Mouse (Mus musculus) kidney, embryonic 15.5 days (tissue): ENCODE measurements around the gene Fgfr2. TPM values are rescaled to one million over a fixed set of nuclear protein-coding genes. Genes with fewer than 3 reads are reported as not detected.
A peak's percentile ranks its signal among the peaks of the same experiment; 100 is the strongest.

Source experiments
- ATAC-seq: fragments of 200-750 bp; cut with Nextera tagmentation; replicated peaks from 2 replicates; pipeline ENCODE4 v1.8.0; 2017; ENCODE audit warnings: moderate TSS enrichment; ENCODE audit not compliant: low FRiP score
- H3K27ac ChIP-seq: fragments of 300-500 bp; sonication (generic); 2 replicates; pipeline ENCODE4 v1.5.1; 2015; ENCODE audit warnings: mild to moderate bottlenecking, inconsistent platforms
- H3K27me3 ChIP-seq: fragments of 300-500 bp; sonication (generic); 2 replicates; pipeline ENCODE4 v1.6.1; 2015; ENCODE audit warnings: inconsistent platforms
- H3K36me3 ChIP-seq: fragments of 300-500 bp; sonication (generic); 2 replicates; pipeline ENCODE4 v1.6.1; 2015; ENCODE audit warnings: inconsistent platforms
- H3K4me1 ChIP-seq: fragments of 300-500 bp; sonication (generic); 2 replicates; pipeline ENCODE4 v1.6.1; 2015; ENCODE audit warnings: inconsistent platforms
- H3K4me2 ChIP-seq: fragments of 300-500 bp; sonication (generic); 2 replicates; pipeline ENCODE4 v1.6.1; 2015; ENCODE audit warnings: moderate library complexity, mild to moderate bottlenecking, inconsistent platforms
- H3K4me3 ChIP-seq: fragments of 300-500 bp; sonication (generic); replicated peaks from 2 replicates; pipeline ENCODE4 v1.5.1; 2015; ENCODE audit warnings: mild to moderate bottlenecking, inconsistent platforms
- H3K9ac ChIP-seq: fragments of 300-500 bp; sonication (generic); 2 replicates; pipeline ENCODE4 v1.6.1; 2015; ENCODE audit warnings: mild to moderate bottlenecking, inconsistent platforms
- H3K9me3 ChIP-seq: fragments of 300-500 bp; sonication (generic); replicated peaks from 2 replicates; pipeline ENCODE4 v1.6.1; 2016; ENCODE audit warnings: inconsistent platforms
- WGBS: fragments of 180-500 bp; shearing (Covaris S2); methylation state at CpG from one replicate; pipeline ENCODE4 v1.1.7; 2015; ENCODE audit warnings: mixed read lengths; 5-methylcytosine and 5-hydroxymethylcytosine counted together
- polyA plus RNA-seq: library from polyadenylated mRNA; unstranded; fragments of >200 nt; fragmentation: Nextera tagmentation; extraction: Ambion mirVana; gene quantifications from 2 replicates; pipeline ENCODE4 v1.2.1, GENCODE M21; 2015

Fgfr2 gene
- polyA plus RNA-seq, 1 experiment from 2014 or later = 104 TPM

DNA sequence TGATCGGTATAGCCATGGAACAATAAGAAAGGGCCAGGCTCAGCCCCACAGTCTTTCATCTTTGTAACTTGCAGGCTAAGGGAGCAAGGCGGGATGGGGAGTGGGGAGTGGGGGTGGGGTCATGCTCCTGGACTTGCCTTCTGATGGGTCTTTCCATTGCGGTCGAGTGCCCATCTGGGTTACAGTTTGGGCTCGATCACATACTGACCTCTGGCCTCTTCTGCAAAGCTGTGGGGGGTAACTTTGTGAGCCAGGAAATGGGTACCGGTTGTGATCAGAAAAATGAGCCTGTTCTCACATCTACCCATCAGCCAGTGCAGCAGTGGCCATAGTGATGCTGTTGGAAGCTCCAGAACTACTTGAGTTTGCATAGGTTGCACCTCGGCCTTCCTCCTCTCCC is 2164.6 kb downstream of the Fgfr2 start:
- no peak overlapping the region for H3K9ac ChIP-seq
- H3K36me3 ChIP-seq = no peaks in the 10 kb centered on the region
- no peaks in the 10 kb centered on the region; the same call in 1 of the 2 replicates for H3K27me3 ChIP-seq
- no peak overlapping the region for H3K27ac ChIP-seq
- ATAC-seq = no peak
- WGBS = 70% methylated on average over 7 of the region's 7 CpGs
- H3K4me2 ChIP-seq = no peak overlapping the region
- H3K4me1 ChIP-seq = no peaks in the 10 kb centered on the region
- H3K9me3 ChIP-seq = no peaks in the 10 kb centered on the region
- no peak overlapping the region for H3K4me3 ChIP-seq

DNA sequence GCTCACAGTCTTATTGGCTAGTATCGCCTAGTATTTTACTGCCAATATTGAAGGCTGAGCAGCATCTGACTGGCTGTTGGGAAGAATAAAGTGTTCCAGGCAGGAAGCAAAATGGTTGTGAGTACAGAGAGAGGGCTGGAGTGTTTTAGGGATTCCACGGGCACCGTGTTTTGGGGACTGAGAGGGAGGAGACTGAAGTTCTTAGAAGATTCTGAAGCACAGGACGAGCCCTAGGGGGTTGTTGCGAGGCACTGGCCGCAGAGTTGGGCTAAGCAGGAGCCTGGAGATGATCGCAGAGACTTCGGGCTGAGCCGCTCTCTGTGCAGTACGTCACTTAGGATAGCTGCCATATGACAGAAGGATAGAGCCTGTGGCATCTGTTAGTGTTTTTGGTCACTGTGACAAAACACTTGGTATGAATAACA is 2169.0 kb downstream of the Fgfr2 start:
- Histone ChIP-seq H3K9me3 (no peaks in the 10 kb centered on the region), H3K27ac (no peak overlapping the region), H3K4me3 (no peak overlapping the region), H3K9ac (no peak overlapping the region), H3K4me2 (no peak overlapping the region), H3K4me1 (peaks cover 3% of the 10 kb centered on the region), H3K27me3 (no peaks in the 10 kb centered on the region), H3K36me3 (no peaks in the 10 kb centered on the region)
- no peak for ATAC-seq
- 89% methylated on average over 10 of the region's 10 CpGs for WGBS

DNA sequence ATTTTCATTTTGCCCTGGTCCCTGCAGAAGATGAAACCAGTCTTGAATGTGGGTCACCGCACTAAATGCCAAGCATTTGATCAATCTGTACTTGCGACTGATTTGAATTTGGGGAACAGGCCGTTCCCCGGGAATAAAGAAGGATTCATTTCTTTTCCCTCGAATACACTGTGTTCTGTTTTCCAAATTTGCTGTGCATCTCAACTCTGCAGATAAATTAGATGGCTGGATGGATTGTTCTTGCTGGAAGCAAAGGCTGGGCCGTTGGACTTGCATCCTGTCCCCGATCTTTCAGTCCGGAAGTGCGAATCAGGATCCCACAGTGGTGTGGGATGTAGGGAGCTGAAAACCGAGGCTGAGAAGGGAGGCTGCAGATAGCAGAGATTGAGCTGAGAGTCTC is 2169.8 kb downstream of the Fgfr2 start:
- Histone ChIP-seq H3K36me3 (no peaks in the 10 kb centered on the region), H3K4me3 (no peak overlapping the region), H3K27ac (no peak overlapping the region), H3K9ac (no peak overlapping the region), H3K27me3 (no peaks in the 10 kb centered on the region), H3K4me1 (peaks cover 7% of the 10 kb centered on the region), H3K4me2 (no peak overlapping the region), H3K9me3 (no peaks in the 10 kb centered on the region)
- ATAC-seq = no peak
- 93% methylated on average over 10 of the region's 10 CpGs for WGBS

DNA sequence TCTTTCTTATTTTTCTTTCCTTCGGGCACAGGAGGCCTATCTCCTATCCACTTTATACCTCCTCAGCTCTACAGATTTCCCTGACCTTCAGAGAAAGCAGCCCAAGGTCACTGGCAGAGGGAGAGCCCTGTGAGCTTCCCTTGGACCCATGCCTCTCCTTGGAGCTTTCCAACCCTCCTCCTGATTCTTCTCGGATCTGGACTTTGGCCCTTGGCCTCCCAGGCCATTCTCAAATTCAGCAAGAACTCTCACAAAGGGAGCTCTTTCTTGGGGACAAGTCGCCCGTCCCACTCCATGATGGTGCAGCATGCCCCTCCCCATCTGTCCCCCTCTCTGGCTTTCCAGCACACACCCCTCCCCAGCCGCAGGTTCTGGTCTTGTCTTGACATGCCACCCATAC is 2172.1 kb downstream of the Fgfr2 start:
- WGBS = 89% methylated on average over 5 of the region's 5 CpGs
- H3K27me3 ChIP-seq = no peaks in the 10 kb centered on the region
- no peak for ATAC-seq
- H3K4me2 ChIP-seq = no peak overlapping the region
- H3K9ac ChIP-seq = no peak overlapping the region
- H3K4me3 ChIP-seq = no peak overlapping the region
- H3K4me1 ChIP-seq = peaks cover 7% of the 10 kb centered on the region
- H3K27ac ChIP-seq = no peak overlapping the region
- no peaks in the 10 kb centered on the region for H3K9me3 ChIP-seq
- H3K36me3 ChIP-seq = no peaks in the 10 kb centered on the region

DNA sequence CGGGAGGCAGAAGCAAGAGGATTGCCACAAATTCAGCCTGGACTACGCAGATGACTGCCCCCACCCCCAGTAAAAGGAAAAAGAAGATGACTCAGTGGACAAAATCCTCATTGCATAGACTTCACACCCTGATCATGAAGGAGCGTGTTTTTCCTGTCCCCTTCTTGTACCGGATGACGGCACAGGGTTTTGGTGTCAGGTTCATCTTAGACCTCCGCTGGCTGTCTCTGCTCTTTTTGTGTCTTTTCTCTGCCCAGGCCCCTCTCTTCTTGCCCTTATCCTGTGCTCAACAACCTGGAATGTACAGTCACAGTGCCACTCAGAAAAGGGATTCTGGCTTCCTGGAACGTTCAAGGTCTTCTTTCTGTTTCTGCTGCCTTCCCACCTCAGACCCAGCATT is 2172.7 kb downstream of the Fgfr2 start:
- H3K9me3 ChIP-seq = no peaks in the 10 kb centered on the region
- WGBS = 79% methylated on average over 7 of the region's 7 CpGs
- no peak for ATAC-seq
- no peaks in the 10 kb centered on the region for H3K36me3 ChIP-seq
- H3K4me2 ChIP-seq = no peak overlapping the region
- peaks cover 7% of the 10 kb centered on the region for H3K4me1 ChIP-seq
- no peak overlapping the region for H3K4me3 ChIP-seq
- H3K9ac ChIP-seq = no peak overlapping the region
- no peak overlapping the region for H3K27ac ChIP-seq
- H3K27me3 ChIP-seq = no peaks in the 10 kb centered on the region

DNA sequence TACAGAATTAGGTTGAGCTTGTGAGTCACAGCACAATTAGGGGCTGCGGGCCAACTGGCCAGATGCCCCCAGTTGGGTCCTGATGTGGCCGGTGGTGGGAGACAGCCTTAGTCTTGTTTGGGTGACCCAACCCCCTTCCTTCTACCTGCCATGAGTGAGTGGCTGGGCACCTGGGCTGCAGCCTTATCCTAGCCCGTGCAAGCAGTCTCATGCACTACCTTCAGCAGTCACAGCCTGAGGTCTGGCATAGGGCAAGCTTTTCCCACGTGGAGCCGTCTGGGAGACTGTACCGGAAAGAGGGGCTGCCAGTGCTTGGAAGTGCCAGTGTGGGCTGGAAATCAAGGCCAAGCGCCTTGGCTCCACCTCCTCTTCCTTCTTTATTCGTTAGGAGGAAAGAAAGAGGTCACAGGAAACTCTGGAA is 2173.8 kb downstream of the Fgfr2 start:
- H3K27ac ChIP-seq = no peak overlapping the region
- H3K4me2 ChIP-seq = no peak overlapping the region
- H3K36me3 ChIP-seq = no peaks in the 10 kb centered on the region
- H3K4me3 ChIP-seq = no peak overlapping the region
- peaks cover 7% of the 10 kb centered on the region for H3K4me1 ChIP-seq
- no peak; the same call in 1 of the 2 replicates for ATAC-seq
- no peaks in the 10 kb centered on the region for H3K9me3 ChIP-seq
- H3K27me3 ChIP-seq = no peaks in the 10 kb centered on the region
- WGBS = 43% methylated on average over 7 of the region's 8 CpGs
- H3K9ac ChIP-seq = no peak overlapping the region

DNA sequence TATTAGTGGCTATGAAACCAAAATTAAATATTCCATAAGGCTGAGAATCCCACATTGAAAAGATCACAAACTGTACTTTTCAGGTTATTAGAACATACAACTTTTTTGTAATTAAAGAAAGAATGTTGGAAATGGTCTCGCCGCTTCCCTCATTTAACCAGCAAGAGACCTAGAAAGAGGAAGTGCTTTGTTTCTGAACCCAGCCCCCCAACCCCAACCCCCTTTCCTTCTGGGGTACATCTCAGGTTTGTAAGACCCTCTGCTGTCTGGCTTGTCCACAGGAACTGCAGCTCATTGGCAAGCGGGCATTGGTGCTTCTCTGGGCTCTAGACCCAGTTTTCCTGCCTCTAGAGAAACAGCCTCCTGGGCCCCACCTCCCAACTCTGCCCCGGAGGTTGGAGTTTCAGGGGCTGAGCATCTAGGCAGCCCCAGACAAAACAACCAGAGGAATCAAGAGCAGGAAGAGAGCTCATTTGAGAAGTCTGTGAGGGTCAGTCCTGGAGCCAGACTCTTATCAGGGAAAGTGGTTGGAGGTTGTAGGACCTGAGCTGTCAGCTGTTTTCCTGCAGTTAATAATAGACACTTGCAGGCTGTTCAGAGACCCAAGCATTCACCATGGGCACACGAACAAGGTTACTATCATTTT is 2174.5 kb downstream of the Fgfr2 start:
- Histone ChIP-seq H3K27ac (peak overlapping the region; percentile 11; the same call in 1 of the 2 replicates), H3K9me3 (no peaks in the 10 kb centered on the region), H3K27me3 (no peaks in the 10 kb centered on the region), H3K4me2 (no peak overlapping the region), H3K9ac (no peak overlapping the region), H3K36me3 (no peaks in the 10 kb centered on the region), H3K4me3 (no peak overlapping the region), H3K4me1 (peaks cover 7% of the 10 kb centered on the region)
- 53% methylated on average over 5 of the region's 5 CpGs for WGBS
- no peak; the same call in 1 of the 2 replicates for ATAC-seq

DNA sequence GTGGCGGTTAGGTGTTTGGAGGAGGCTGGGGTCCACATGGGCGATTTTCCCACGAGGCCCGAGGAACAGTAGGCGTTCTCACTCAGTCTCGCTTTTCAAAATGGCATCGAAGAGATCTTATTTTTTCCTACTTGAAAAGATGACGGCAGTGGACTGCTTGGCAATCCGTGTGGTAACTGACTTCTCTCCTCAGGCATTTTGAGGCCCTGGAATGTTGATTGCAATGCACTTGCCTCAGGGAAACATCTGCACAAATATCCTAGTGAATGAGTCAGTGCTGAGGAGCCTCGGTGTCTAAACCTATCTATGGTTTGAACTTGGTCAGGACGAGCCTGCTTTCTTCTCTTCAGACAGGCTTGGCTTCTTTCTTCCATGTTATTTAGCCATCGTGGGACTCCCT is 2176.8 kb downstream of the Fgfr2 start:
- H3K4me3 ChIP-seq = no peak overlapping the region
- 84% methylated on average over 12 of the region's 12 CpGs for WGBS
- no peak overlapping the region for H3K4me2 ChIP-seq
- no peaks in the 10 kb centered on the region for H3K36me3 ChIP-seq
- ATAC-seq = no peak
- no peaks in the 10 kb centered on the region for H3K9me3 ChIP-seq
- no peaks in the 10 kb centered on the region for H3K27me3 ChIP-seq
- no peak overlapping the region for H3K27ac ChIP-seq
- H3K9ac ChIP-seq = no peak overlapping the region
- peaks cover 7% of the 10 kb centered on the region for H3K4me1 ChIP-seq

DNA sequence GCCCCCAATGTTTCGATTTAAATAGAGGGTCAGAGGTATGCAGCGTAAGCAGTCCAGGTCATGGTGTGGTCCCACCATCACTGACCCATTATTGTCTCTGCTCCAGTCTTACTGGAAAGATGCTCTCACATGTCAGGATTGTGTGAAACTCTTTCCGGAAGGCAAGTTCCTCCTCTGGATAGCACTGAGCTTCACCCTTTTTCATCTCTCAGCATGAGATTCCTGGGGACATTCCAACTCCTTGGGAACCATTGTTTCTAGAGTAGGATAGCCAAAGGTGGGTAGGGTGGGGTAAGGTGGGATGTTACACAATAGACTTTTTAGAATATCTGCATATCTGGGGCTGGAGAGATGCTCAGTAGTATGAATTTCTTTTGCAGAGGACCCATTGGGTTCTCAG is 2177.4 kb downstream of the Fgfr2 start:
- no peaks in the 10 kb centered on the region for H3K36me3 ChIP-seq
- no peak overlapping the region for H3K9ac ChIP-seq
- H3K4me1 ChIP-seq = peaks cover 7% of the 10 kb centered on the region
- 95% methylated on average over 3 of the region's 3 CpGs for WGBS
- no peaks in the 10 kb centered on the region for H3K9me3 ChIP-seq
- no peak overlapping the region for H3K4me3 ChIP-seq
- no peak overlapping the region for H3K4me2 ChIP-seq
- H3K27me3 ChIP-seq = no peaks in the 10 kb centered on the region
- no peak for ATAC-seq
- no peak overlapping the region for H3K27ac ChIP-seq

DNA sequence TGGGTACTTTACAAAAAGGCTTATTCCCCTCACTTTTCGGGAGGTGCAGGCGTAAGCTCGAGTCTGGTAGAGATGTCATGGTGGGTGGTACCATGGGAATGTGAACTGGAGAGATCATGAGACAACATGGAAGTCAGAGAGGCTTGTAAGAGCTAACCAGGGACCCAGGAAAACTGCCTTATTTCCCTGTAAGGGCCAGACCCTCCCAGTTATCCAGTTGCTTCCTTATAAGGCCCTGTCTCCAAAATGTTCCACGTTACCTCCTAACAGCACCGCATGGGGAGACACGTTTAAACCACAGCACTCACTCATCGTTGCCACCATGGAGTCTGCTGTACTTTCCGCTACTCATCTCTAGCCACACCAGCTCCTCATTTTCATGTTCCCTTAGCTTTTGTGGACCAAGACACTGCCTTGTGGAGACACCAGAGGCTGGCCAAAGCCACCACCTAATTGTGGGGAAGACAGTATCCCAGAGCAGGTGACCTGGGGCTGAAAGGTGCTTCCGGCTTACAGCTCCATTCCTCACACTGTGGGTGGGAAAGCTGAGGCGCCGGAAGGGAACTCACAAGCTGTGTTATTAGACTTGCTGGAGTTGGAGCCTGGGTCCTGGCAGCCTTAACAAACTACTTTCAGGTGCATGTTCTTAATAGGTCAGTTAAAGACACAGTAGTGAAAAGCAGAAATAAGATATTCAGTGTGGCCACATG is 2178.2 kb downstream of the Fgfr2 start:
- Histone ChIP-seq H3K36me3 (no peaks in the 10 kb centered on the region), H3K4me3 (no peak overlapping the region), H3K4me1 (peaks cover 7% of the 10 kb centered on the region), H3K4me2 (no peak overlapping the region), H3K9me3 (no peaks in the 10 kb centered on the region), H3K27ac (no peak overlapping the region), H3K9ac (no peak overlapping the region), H3K27me3 (peaks cover 4% of the 10 kb centered on the region; the same call in 1 of the 2 replicates)
- WGBS = 90% methylated on average over 11 of the region's 11 CpGs
- ATAC-seq = no peak

DNA sequence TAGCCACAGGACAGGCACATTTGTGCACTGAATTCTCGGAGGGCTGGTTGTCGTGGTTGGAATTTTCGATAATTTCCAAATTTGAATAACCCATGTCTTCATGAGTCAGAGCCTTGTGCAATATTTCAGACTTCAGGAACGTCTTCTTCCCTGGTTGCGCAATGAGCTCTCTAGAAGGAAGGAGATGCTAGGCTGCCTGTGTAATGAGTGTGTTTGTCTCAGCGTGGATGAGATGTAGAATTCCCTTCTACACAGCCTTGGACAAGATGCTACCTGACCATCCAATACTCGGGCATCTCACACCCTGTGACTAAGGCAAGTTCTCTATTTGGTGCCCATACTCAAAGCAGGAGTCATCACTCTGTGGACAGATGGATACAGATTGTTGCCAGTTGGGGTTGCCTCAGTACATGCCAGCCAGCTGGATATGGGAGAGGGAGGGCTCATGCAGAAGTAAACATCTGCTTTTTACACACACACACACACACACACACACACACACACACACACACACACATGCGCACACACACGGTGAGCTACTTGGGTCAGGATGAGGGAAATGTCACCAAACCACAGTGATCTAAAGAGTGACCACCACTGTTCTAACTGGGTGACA is 2179.8 kb downstream of the Fgfr2 start:
- Histone ChIP-seq H3K4me2 (no peak overlapping the region), H3K27ac (no peak overlapping the region), H3K4me3 (no peak overlapping the region), H3K9me3 (no peaks in the 10 kb centered on the region), H3K4me1 (no peaks in the 10 kb centered on the region; the same call in 1 of the 2 replicates), H3K27me3 (peaks cover 17% of the 10 kb centered on the region), H3K36me3 (no peaks in the 10 kb centered on the region), H3K9ac (no peak overlapping the region)
- ATAC-seq = no peak
- WGBS = 91% methylated on average over 9 of the region's 9 CpGs

DNA sequence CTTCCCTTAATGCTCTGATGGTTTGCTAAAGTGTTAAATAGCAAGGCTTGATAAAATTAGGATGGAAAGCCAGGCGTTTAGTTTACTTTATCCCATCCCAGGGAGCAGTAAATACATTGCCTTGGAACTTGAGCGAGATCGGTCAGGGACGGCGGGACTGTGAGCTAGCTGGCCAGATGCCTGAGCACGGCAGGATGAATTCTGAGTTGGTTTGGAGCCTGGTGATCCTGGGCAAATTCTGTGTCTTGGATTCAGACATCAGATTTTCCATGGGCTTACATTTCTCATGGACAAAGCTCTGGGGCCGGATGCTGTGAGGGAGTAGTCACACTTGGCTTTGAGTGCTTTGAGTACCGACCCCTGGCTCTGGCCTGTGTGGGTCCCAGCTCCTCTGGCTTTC is 2182.4 kb downstream of the Fgfr2 start:
- no peak for ATAC-seq
- Histone ChIP-seq H3K4me1 (peaks cover 23% of the 10 kb centered on the region), H3K9me3 (no peaks in the 10 kb centered on the region), H3K27ac (no peak overlapping the region), H3K4me2 (no peak overlapping the region), H3K4me3 (no peak overlapping the region), H3K27me3 (peaks cover 44% of the 10 kb centered on the region), H3K9ac (no peak overlapping the region), H3K36me3 (no peaks in the 10 kb centered on the region)
- 64% methylated on average over 8 of the region's 8 CpGs for WGBS
